ENCODE assay signal across 13 mouse cellular contexts in the genomic region with DNA sequence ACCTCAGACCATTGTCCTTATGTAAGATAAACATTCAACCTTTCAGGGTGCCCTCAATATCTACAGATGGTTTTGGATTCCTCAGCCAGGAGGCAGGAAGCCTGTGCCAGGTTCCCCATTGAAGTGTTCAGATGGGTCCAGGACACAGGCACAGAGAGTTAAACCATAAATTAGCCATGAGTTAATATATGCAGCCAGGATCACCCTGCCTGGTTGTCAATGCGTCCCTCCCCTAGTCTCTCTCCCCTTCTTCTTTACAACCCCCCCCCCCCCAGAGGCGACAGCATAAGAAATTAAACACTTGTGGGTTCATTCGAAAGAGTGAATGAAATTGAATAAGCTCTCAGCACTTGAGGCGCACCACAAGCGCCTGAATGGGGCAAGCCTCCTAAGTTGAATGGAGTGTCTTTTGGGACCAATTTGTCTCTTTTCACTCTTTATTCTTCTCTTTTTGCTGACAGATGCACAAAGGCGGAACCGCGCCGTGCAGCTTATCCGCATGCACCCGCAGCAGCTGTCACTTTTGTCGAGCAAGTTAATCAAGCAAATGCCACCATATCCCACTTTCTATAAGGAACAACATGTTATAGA. TPM values are rescaled to one million over a fixed set of nuclear protein-coding genes. Genes with fewer than 3 reads are reported as not detected.
DNase-seq lines count a peak whose midpoint lies in the region; ATAC-seq lines count a peak whose summit lies in the region.
"Had no signal": no experiment of that assay in that cellular context is flagged by ENCODE, and none has a peak within 500 bp of the region (broad histone marks: within the 10 kb centered on the region; RNA-seq: fewer than 3 reads in every experiment).

No protein-coding gene starts in this region.

- no peak overlapping the region for H3K27ac ChIP-seq in limb, embryonic 13.5 days
- H3K27ac ChIP-seq in limb, embryonic 10.5 days: no peak overlapping the region
- H3K27ac ChIP-seq in forebrain, embryonic 10.5 days: peak overlapping the region; percentile 78
- H3K27ac ChIP-seq: intestine, embryonic 15.5 days had no signal

- no peaks in the 10 kb centered on the region for H3K9me3 ChIP-seq in limb, embryonic 13.5 days
- H3K9me3 ChIP-seq in limb, embryonic 10.5 days (replicated peaks): no peaks in the 10 kb centered on the region
- no peaks in the 10 kb centered on the region for H3K9me3 ChIP-seq in forebrain, embryonic 10.5 days
- H3K9me3 ChIP-seq: intestine, embryonic 15.5 days had no signal

- peaks cover 3% of the 10 kb centered on the region for H3K27me3 ChIP-seq in limb, embryonic 13.5 days
- no peaks in the 10 kb centered on the region for H3K27me3 ChIP-seq in limb, embryonic 10.5 days (ENCODE audit: low read depth, poor library complexity, severe bottlenecking)
- H3K27me3 ChIP-seq in forebrain, embryonic 10.5 days (ENCODE audit: poor library complexity, severe bottlenecking): peaks cover 80% of the 10 kb centered on the region
- H3K27me3 ChIP-seq: intestine, embryonic 15.5 days had no signal

- 0 out of 2 replicates have a peak, but pooled peaks have one; percentile 8 for ATAC-seq in limb, embryonic 13.5 days (ENCODE audit: low FRiP score, low read depth)
- ATAC-seq: intestine, embryonic 15.5 days had no signal

- WGBS in limb, embryonic 13.5 days: 59% methylated on average over 12 of the region's 12 CpGs
- WGBS in limb, embryonic 10.5 days: 60% methylated on average over 12 of the region's 12 CpGs
- 15% methylated on average over 12 of the region's 12 CpGs for WGBS in forebrain, embryonic 10.5 days

- no peaks in the 10 kb centered on the region for H3K36me3 ChIP-seq in limb, embryonic 13.5 days
- H3K36me3 ChIP-seq in limb, embryonic 10.5 days: no peaks in the 10 kb centered on the region
- no peaks in the 10 kb centered on the region for H3K36me3 ChIP-seq in forebrain, embryonic 10.5 days (replicated peaks)
- H3K36me3 ChIP-seq: intestine, embryonic 15.5 days had no signal

- no peak for DNase-seq in limb, embryonic 10.5 days (ENCODE audit: low spot score)
- peak; percentile 77 for DNase-seq in forebrain, embryonic 10.5 days (ENCODE audit: extremely low spot score, low spot score)
- DNase-seq in layer of hippocampus, adult 8-10 months (ENCODE audit: low spot score in 2 of 2): peak; percentile 62 to 72
- peak; percentile 54 for DNase-seq in retina, embryonic 14.5 days (ENCODE audit: low spot score)
- DNase-seq in Muller cell, postnatal 12 days (ENCODE audit: inconsistent ontology term): no peak
- DNase-seq in thymus, postnatal 25 days: no peak
- no peak for DNase-seq in adrenal gland, postnatal 10 days
- DNase-seq: adrenal gland, adult 2 months had no signal

- peaks cover 17% of the 10 kb centered on the region for H3K4me1 ChIP-seq in limb, embryonic 13.5 days
- peaks cover 27% of the 10 kb centered on the region for H3K4me1 ChIP-seq in limb, embryonic 10.5 days
- H3K4me1 ChIP-seq in forebrain, embryonic 10.5 days: peaks cover 82% of the 10 kb centered on the region
- H3K4me1 ChIP-seq: intestine, embryonic 15.5 days had no signal

- H3K9ac ChIP-seq in limb, embryonic 13.5 days: no peak overlapping the region
- H3K9ac ChIP-seq: intestine, embryonic 15.5 days had no signal

- no peak overlapping the region for H3K4me2 ChIP-seq in limb, embryonic 13.5 days (replicated peaks)
- H3K4me2 ChIP-seq: intestine, embryonic 15.5 days had no signal

- H3K4me3 ChIP-seq in limb, embryonic 13.5 days: no peak overlapping the region
- no peak overlapping the region for H3K4me3 ChIP-seq in limb, embryonic 10.5 days
- H3K4me3 ChIP-seq in forebrain, embryonic 10.5 days: peak overlapping the region; percentile 25; the same call in 1 of the 2 replicates
- H3K4me3 ChIP-seq: intestine, embryonic 15.5 days had no signal

RNA-seq across cellular contexts. Expression of gene Fezf2, which starts 45.4 kb away (rescaled TPM):
- polyA plus RNA-seq in limb, embryonic 13.5 days (2015; fragmentation: Nextera tagmentation; extraction: Ambion mirVana): 0.14 and 0.31 TPM in 2 replicates
- not detected in 2 replicates for polyA plus RNA-seq in limb, embryonic 10.5 days (2016; fragmentation: Nextera tagmentation; extraction: Ambion mirVana)
- 31.3 and 35.2 TPM in 2 replicates for polyA plus RNA-seq in forebrain, embryonic 10.5 days (2016; fragmentation: Nextera tagmentation; extraction: Ambion mirVana)
- 10 to 100 TPM; 36.7 to 51.9 (median 45.3) TPM for total RNA-seq in layer of hippocampus, adult 8-10 months (2022)
- not detected for total RNA-seq in adrenal gland, postnatal 10 days (2021)
- total RNA-seq: adrenal gland, adult 2 months; megakaryocyte progenitor cell, adult 5-6 weeks had no signal
- polyA plus RNA-seq: adrenal gland, adult 2 months; intestine, embryonic 15.5 days; limb, embryonic 11.5 days; spleen, adult 2 months had no signal

Comparison
In these comparisons a context has a peak if more than half of its experiments do, and no peak if none do; other contexts are left out.
1. DNase-seq: peak in forebrain, embryonic 10.5 days (single experiment), layer of hippocampus, adult 8-10 months (2 of 2) and retina, embryonic 14.5 days (single experiment); none in limb, embryonic 10.5 days (single experiment), Muller cell, postnatal 12 days (single experiment), thymus, postnatal 25 days (single experiment) and adrenal gland, postnatal 10 days (single experiment).
2. RNA of gene Fezf2, which starts 45.4 kb away (polyA plus RNA-seq): 31.3 to 35.2 TPM in forebrain, embryonic 10.5 days; 0.14 to 0.31 TPM in limb, embryonic 13.5 days and not detected in limb, embryonic 10.5 days; every median in the first group is over 10 times any median in the second.